Mouse (Mus musculus) erythroblast, embryonic 14.5 days (primary cell): ENCODE data around the gene Inafm1. TPM values are rescaled to one million over a fixed set of nuclear protein-coding genes. Genes with fewer than 3 reads are reported as not detected.
A peak's percentile ranks its signal among the peaks of the same experiment; 100 is the strongest.
"Not testable (repeated sequence)": the region's sequence is repeated elsewhere in the genome, so short reads cannot be mapped to it uniquely, and the experiment has no call there.

Source experiments
- H3K27me3 ChIP-seq: 2 replicates; pipeline ENCODE4 v1.6.1; 2012; ENCODE audit warnings: inconsistent platforms; ENCODE audit not compliant: control insufficient read depth
- H3K36me3 ChIP-seq: 2 replicates; pipeline ENCODE4 v1.6.1; 2012; ENCODE audit warnings: mild to moderate bottlenecking, inconsistent platforms; ENCODE audit not compliant: control insufficient read depth
- H3K4me1 ChIP-seq: 2 replicates; pipeline ENCODE4 v1.6.1; 2012; ENCODE audit warnings: inconsistent platforms; ENCODE audit not compliant: control insufficient read depth
- H3K4me3 ChIP-seq: replicated peaks from 2 replicates; pipeline ENCODE3; 2012; ENCODE audit warnings: moderate library complexity, mild to moderate bottlenecking, inconsistent platforms
- H3K9me3 ChIP-seq: 2 replicates; pipeline ENCODE4 v1.6.1; 2012; ENCODE audit warnings: low read length, inconsistent platforms, mixed read lengths; ENCODE audit not compliant: control insufficient read depth
- GATA1 ChIP-seq: IDR thresholded peaks from 2 replicates; pipeline ENCODE4 v1.6.1; 2012; ENCODE audit warnings: low read length, inconsistent platforms, mixed read lengths
- TAL1 ChIP-seq: IDR thresholded peaks from 3 replicates; pipeline ENCODE4 v1.6.1; 2012; ENCODE audit warnings: low read length, inconsistent platforms, mixed read lengths
- polyA plus RNA-seq: library from polyadenylated mRNA; stranded (reverse); fragments of >175 nt; gene quantifications from 2 replicates; pipeline ENCODE4 v1.2.3, GENCODE M21; 2012

Gene Inafm1
- polyA plus RNA-seq, 1 experiment: 7.9 TPM

- H3K4me3 ChIP-seq: peak overlapping the region; percentile 89
These were observed 38.7 kb upstream of the Inafm1 start for GRCm38 (mm10) chr7:16312011-16312671.

GRCm38 (mm10) chr7:16311453-16312004 lies 38.1 kb upstream of the Inafm1 start:
- Histone ChIP-seq H3K27me3 (peaks cover 34% of the 10 kb centered on the region), H3K4me1 (peaks cover 79% of the 10 kb centered on the region), H3K9me3 (no peaks in the 10 kb centered on the region; the same call in 1 of the 2 replicates), H3K4me3 (peak overlapping the region; percentile 89), H3K36me3 (peaks cover 16% of the 10 kb centered on the region)
- TF ChIP-seq TAL1: no peak
- no peak for TF ChIP-seq GATA1

More at GRCm38 (mm10) chr7:16312011-16312671, 38.7 kb upstream of the Inafm1 start:
- Histone ChIP-seq H3K27me3 (peaks cover 34% of the 10 kb centered on the region), H3K4me1 (peaks cover 79% of the 10 kb centered on the region), H3K9me3 (no peaks in the 10 kb centered on the region; the same call in 1 of the 2 replicates), H3K36me3 (peaks cover 22% of the 10 kb centered on the region)
- no peak for TF ChIP-seq GATA1
- TF ChIP-seq TAL1: no peak

DNA sequence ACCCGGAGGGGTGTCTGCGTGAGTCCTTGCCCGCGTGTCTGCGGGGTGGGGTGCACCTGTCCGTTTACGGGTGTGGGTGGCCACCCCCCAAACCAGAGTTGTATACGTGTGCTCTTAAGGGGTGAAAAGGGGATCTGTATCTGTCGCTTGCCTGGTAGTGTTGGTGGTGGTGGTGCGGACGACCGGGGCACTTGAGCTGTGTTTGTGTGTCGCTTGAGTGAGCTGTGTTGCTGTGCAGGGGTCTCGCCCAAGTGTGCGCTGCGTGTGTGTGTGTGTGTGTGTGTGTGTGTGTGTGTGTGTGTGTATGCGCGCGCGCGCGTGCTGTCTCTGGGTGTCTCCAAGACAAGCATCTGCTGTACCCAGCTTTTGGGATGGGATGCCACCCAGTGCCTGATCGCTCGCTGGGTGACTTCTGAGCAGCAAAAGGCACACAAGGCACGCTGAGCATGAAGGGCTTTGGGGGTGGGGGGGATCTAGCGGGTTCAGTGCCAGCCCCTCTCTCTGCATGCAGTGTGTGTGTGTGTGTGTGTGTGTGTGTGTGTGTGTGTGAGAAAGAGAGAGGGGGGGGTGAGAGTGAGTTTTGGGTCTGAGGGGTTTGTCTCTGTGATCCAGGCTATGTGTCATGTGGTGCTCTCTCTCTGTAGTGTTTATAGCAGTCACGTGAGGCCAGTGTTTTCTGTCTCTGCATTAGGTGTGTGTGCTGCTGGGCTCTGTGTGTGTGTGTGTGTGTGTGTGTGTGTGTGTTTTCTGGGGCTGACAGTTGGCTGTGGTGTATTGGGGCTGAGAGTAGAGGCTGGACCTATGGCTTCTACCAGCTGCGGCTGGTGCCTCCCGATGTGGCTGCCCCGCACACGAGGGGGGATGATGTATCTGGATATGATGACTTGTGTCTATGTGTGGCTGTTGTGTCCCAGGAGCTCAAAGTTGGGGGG lies 37.4 kb upstream of the Inafm1 start:
- Histone ChIP-seq H3K27me3 (peaks cover 34% of the 10 kb centered on the region), H3K4me1 (peaks cover 79% of the 10 kb centered on the region), H3K4me3 (peak overlapping the region; percentile 89), H3K36me3 (peaks cover 13% of the 10 kb centered on the region), H3K9me3 (no peaks in the 10 kb centered on the region; the same call in 1 of the 2 replicates)
- TF ChIP-seq GATA1 (no peak), TAL1 (no peak)

DNA sequence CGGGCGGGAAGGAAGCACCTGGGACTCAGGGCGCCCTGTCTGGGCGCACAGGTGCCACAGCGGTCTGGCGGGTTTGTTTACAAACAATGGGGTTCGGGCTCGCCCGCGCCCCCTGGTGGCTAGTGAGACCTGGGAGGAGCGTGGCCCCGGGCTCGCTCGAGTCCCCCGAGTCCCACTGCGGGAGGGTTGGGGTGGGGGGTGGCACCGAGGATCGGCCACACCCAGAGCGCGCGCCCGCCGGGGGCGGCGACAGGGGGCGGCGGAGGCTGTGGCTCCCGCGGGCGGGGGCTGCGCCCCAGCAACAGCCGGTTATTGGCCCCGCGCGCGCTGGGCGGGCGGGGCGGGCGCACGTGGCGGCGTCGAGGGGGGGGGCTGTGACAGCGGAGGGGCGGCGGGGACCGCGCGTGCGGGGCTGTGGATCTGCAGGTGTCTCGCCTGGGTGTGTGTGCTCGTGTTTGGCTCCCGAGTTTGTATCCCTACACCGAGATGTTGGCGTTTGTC lies 36.7 kb upstream of the Inafm1 start:
- Histone ChIP-seq H3K9me3 (no peaks in the 10 kb centered on the region; the same call in 1 of the 2 replicates), H3K27me3 (peaks cover 34% of the 10 kb centered on the region), H3K4me1 (peaks cover 73% of the 10 kb centered on the region), H3K4me3 (peak overlapping the region; percentile 89), H3K36me3 (peaks cover 8% of the 10 kb centered on the region)
- no peak for TF ChIP-seq GATA1
- TF ChIP-seq TAL1: no peak

- H3K9me3 ChIP-seq: no peaks in the 10 kb centered on the region; the same call in 1 of the 2 replicates
- peak overlapping the region; percentile 89 for H3K4me3 ChIP-seq
- peaks cover 34% of the 10 kb centered on the region for H3K27me3 ChIP-seq
- TF ChIP-seq TAL1 (no peak), GATA1 (no peak)
- H3K36me3 ChIP-seq: peaks cover 4% of the 10 kb centered on the region
- H3K4me1 ChIP-seq: peaks cover 68% of the 10 kb centered on the region
These were observed 36.1 kb upstream of the Inafm1 start for GRCm38 (mm10) chr7:16309318-16310019.

- no peak for TF ChIP-seq TAL1
- no peak for TF ChIP-seq GATA1
- no peaks in the 10 kb centered on the region for H3K36me3 ChIP-seq
- peaks cover 34% of the 10 kb centered on the region for H3K27me3 ChIP-seq
- H3K4me1 ChIP-seq: peaks cover 62% of the 10 kb centered on the region
- peak overlapping the region; percentile 89 for H3K4me3 ChIP-seq
- no peaks in the 10 kb centered on the region; the same call in 1 of the 2 replicates for H3K9me3 ChIP-seq
These were observed 35.3 kb upstream of the Inafm1 start for GRCm38 (mm10) chr7:16308555-16309317.

DNA sequence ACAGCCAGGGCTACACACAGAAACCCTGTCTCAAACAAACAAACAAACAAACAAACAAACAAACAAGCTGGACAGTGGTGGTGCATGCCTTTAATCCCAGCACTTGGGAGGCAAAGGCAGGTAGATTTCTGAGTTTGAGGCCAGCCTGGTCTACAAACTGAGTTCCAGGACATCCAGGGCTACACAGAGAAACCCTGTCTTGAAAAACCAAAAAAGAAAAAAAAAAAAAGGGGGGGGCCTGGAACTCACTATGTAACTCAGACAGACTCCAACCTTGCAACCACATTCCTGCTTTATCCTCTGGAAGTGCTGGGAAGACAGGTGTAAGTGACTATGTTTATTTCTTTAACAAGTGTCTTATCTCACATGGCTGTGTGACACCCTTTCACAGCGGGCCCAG lies 34.7 kb upstream of the Inafm1 start, which contains the start of gene Bbc3:
Gene Bbc3, plus strand, starts transcription at position 301 of the 400 bp plus-strand sequence.
- peak within 1 kb of the TSS; percentile 89 for H3K4me3 ChIP-seq
- peaks cover 29% of the 10 kb centered on the region for H3K27me3 ChIP-seq
- H3K4me1 ChIP-seq: peaks cover 55% of the 10 kb centered on the region
- not testable (repeated sequence) for H3K9me3 ChIP-seq, H3K36me3 ChIP-seq

- Histone ChIP-seq H3K4me1 (peaks cover 46% of the 10 kb centered on the region), H3K27me3 (peaks cover 27% of the 10 kb centered on the region)
- not testable (repeated sequence) for H3K9me3 ChIP-seq, H3K36me3 ChIP-seq, H3K4me3 ChIP-seq
These were observed 33.7 kb upstream of the Inafm1 start for GRCm38 (mm10) chr7:16307141-16307540.
